Mouse (Mus musculus) layer of hippocampus, adult 8-10 months (tissue): ENCODE measurements around the gene Mageb16. TPM values are rescaled to one million over a fixed set of nuclear protein-coding genes. Genes with fewer than 3 reads are reported as not detected.

Experiments used
- DNase-seq, 2 experiments: peaks; one replicate each; pipeline ENCODE4 v3.0.0; 2022; ENCODE audit warnings: low spot score in 2 of 2
- total RNA-seq, 4 experiments: library from RNA; stranded (reverse); gene quantifications; 2 replicates each; pipeline ENCODE4 v1.2.4; 2022

The Mageb16 gene
- total RNA-seq: 1 to 10 TPM in 2 of 4 experiments, under 1 TPM in 2; 0.55 to 1.6 (median 0.93) TPM

GRCm38 (mm10) chrX:79671411-79671810, at the start of gene Mageb16:
TSS of gene Mageb16 (minus strand) at chrX:79671435.
- no peak for DNase-seq

DNA sequence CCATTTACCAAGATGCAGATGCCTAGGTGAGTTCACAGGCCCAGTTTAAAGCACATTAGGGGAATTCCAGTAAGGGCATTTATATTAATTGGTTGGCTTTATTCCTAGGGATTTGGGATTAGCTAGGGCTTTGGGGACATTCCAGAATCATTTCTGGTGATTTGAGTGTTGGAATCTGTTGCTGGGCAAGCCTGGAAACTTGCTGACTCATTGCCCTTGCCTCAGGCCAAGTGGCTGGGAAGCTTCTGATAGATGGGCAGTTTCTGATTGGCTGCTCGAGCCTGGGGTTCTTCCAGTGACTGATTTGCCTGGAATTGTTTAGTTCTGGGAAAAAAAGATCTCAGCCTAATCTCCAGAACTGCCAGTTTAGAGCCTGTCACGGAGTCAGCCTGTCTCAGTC, 20.1 kb downstream of the Mageb16 start:
- DNase-seq: no peak

DNA sequence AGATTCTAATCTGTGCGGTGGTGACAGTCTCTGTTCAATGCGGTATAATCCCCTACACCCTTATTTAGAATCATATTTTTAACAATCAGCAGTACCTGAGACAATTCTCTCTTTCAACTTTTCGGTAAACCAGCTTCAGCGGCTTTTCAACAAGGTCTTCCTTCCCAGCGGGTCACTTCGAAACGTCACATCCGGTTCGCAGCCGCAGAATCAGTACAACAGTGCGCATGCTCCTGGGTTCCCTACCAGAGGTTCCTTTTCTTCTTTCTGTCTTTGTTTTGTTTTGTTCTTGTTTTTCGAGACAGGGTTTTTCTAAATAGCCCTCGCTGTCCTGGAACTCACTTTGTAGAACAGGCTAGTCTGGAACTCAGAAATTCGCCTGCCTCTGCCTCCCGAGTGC, 35.8 kb downstream of the Mageb16 start:
- DNase-seq: no peak

DNA sequence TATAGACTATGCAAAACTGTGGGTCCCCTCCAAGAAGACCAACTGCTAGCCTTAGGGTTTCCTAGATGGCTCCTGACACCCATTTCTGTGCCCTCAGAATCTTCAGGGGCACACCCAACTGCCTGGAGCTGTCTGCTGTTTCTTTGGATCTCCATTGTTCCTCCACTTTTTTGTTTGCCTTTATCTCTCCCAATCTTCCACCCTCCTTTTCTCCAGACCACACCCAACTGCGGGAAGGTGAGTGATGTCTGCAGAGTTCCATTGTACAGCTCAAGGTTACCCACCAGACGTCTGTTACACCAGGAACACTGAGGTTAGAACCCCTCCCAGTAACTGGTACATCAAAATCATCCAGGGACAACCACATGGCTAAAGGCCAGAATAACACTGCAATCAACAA, 64.8 kb downstream of the Mageb16 start:
- DNase-seq: no peak

Other genes with a start within 250 kb of the Mageb16 start
- 1 to 10 TPM; 1.7 to 2.4 (median 1.8) TPM for gene Gm7173, start 154.2 kb downstream of the Mageb16 start, total RNA-seq